Mouse (Mus musculus) megakaryocyte, adult 5-6 weeks (primary cell): ENCODE measurements around the gene Dusp3. TPM values are rescaled to one million over a fixed set of nuclear protein-coding genes. Genes with fewer than 3 reads are reported as not detected.

Source experiments
- ATAC-seq: 2 replicates; pipeline ENCODE4 v1.8.0; 2016; ENCODE audit warnings: mild to moderate bottlenecking, inconsistent platforms; ENCODE audit not compliant: poor library complexity, severe bottlenecking
- total RNA-seq, 2 experiments: library from RNA; stranded (forward) in 1 of 2; stranded (reverse) in 1 of 2; fragments of 153-499, 151-499 nt in 1 of 2; fragments of 221-1000, 200-1000 nt in 1 of 2; gene quantifications; 2 replicates each; pipeline versions ENCODE4 v1.2.3 to v1.2.4; 2015 to 2017

The Dusp3 gene
- total RNA-seq, 2 experiments from 2014 or later: 21.9 to 30.3 TPM

GRCm38 (mm10) chr11:101943055-101943454, 43.8 kb downstream of the Dusp3 start:
- ATAC-seq: no peak

DNA sequence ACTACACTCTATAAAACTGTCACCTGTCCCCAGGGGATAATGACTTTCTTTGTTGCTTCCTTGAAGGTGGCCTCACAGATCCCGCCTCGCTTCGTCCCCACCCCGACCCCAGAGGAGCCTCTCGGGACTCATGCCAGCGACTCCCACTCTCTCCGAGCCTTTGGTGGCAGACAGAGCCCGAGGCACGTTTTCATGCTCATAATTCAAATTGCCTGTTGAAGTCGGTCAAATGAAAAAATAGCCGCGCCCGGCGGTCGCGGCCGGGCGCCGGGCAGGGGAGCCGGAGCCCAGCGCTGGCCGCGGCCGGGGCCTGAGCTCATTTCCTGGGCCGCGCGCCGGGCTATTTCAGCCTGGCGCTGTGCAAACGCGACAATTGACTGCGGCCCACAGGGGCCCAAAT, 49.7 kb downstream of the Dusp3 start:
- ATAC-seq: no peak

GRCm38 (mm10) chr11:101936421-101936820, 50.4 kb downstream of the Dusp3 start:
- no peak for ATAC-seq

- ATAC-seq: no peak
Measured at GRCm38 (mm10) chr11:101935743-101936142, 51.1 kb downstream of the Dusp3 start.

- no peak for ATAC-seq
Measured at GRCm38 (mm10) chr11:101931978-101932377, 54.8 kb downstream of the Dusp3 start.

GRCm38 (mm10) chr11:101928030-101928762, 58.6 kb downstream of the Dusp3 start:
- ATAC-seq: no peak

- no peak for ATAC-seq
Measured at GRCm38 (mm10) chr11:101926951-101927589, 59.7 kb downstream of the Dusp3 start.

DNA sequence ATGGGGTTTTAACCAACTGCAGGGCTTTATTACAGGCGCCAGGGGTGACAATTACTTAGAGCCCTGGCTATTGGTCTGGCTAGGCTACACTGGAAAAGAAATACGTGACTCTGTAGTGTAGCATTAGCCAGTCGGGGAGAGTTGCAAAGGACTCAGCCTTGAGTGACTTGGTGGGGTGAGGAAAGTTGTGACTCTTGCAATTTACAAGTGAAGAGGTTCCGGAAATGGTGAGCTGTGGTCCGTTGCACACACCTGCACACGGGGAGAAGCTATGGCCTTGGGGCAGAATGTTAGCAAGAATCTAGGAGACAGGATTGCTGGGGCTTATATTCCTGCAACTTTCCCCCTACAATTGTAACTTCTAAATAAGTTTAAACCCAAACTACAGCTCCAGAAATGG, 61.2 kb downstream of the Dusp3 start:
- ATAC-seq: no peak

- no peak for ATAC-seq
Measured at GRCm38 (mm10) chr11:101924441-101924976, 62.3 kb downstream of the Dusp3 start.

GRCm38 (mm10) chr11:101923988-101924387, 62.8 kb downstream of the Dusp3 start:
- no peak for ATAC-seq

- ATAC-seq: no peak
Measured at GRCm38 (mm10) chr11:101921361-101921952, 65.4 kb downstream of the Dusp3 start.

Other genes with a start within 250 kb of the Dusp3 start
- not detected in 2 replicates for gene Etv4, start 201.6 kb downstream of the Dusp3 start, total RNA-seq (2015)
- not detected in 2 replicates for gene Etv4, start 201.6 kb downstream of the Dusp3 start, total RNA-seq (2017)
- gene Meox1, start 92.6 kb downstream of the Dusp3 start, total RNA-seq (2015): not detected in 2 replicates
- gene Meox1, start 92.6 kb downstream of the Dusp3 start, total RNA-seq (2017): 0.15 TPM in 1 of 2 replicates, not detected in the other
- not detected in 2 replicates for gene Sost, start 20.0 kb downstream of the Dusp3 start, total RNA-seq (2015)
- gene Sost, start 20.0 kb downstream of the Dusp3 start, total RNA-seq (2017): not detected in 2 replicates
- gene Cfap97d1, start 2.7 kb downstream of the Dusp3 start, total RNA-seq (2015): not detected in 2 replicates
- gene Cfap97d1, start 2.7 kb downstream of the Dusp3 start, total RNA-seq (2017): not detected in 2 replicates
- not detected in 2 replicates for gene Mpp3, start 41.4 kb upstream of the Dusp3 start, total RNA-seq (2015)
- gene Mpp3, start 41.4 kb upstream of the Dusp3 start, total RNA-seq (2017): not detected in 2 replicates
- gene Cd300lg, start 54.5 kb upstream of the Dusp3 start, total RNA-seq (2015): 56.1 and 63.1 TPM in 2 replicates
- 37.9 and 40.4 TPM in 2 replicates for gene Cd300lg, start 54.5 kb upstream of the Dusp3 start, total RNA-seq (2017)
- gene Mpp2, start 101.5 kb upstream of the Dusp3 start, total RNA-seq (2015): 0.02 and 0.57 TPM in 2 replicates
- 0.11 TPM in 1 of 2 replicates, not detected in the other for gene Mpp2, start 101.5 kb upstream of the Dusp3 start, total RNA-seq (2017)
- gene Ppy, start 114.3 kb upstream of the Dusp3 start, total RNA-seq (2015): not detected in 2 replicates
- not detected in 2 replicates for gene Ppy, start 114.3 kb upstream of the Dusp3 start, total RNA-seq (2017)
- not detected in 2 replicates for gene Pyy, start 120.8 kb upstream of the Dusp3 start, total RNA-seq (2015)
- not detected in 2 replicates for gene Pyy, start 120.8 kb upstream of the Dusp3 start, total RNA-seq (2017)
- gene Nags, start 158.5 kb upstream of the Dusp3 start, total RNA-seq (2015): not detected in 2 replicates
- not detected in 2 replicates for gene Nags, start 158.5 kb upstream of the Dusp3 start, total RNA-seq (2017)
- 7.9 and 8.4 TPM in 2 replicates for gene Tmem101, start 169.4 kb upstream of the Dusp3 start, total RNA-seq (2015)
- gene Tmem101, start 169.4 kb upstream of the Dusp3 start, total RNA-seq (2017): 12.5 and 16.3 TPM in 2 replicates
- gene Lsm12, start 198.3 kb upstream of the Dusp3 start, total RNA-seq (2015): 81.3 and 83.9 TPM in 2 replicates
- 43.0 and 46.5 TPM in 2 replicates for gene Lsm12, start 198.3 kb upstream of the Dusp3 start, total RNA-seq (2017)
- 23.4 and 23.8 TPM in 2 replicates for gene G6pc3, start 202.6 kb upstream of the Dusp3 start, total RNA-seq (2015)
- gene G6pc3, start 202.6 kb upstream of the Dusp3 start, total RNA-seq (2017): 14.7 and 19.1 TPM in 2 replicates
- 35.0 and 47.6 TPM in 2 replicates for gene Hdac5, start 243.2 kb upstream of the Dusp3 start, total RNA-seq (2015)
- 36.2 and 36.5 TPM in 2 replicates for gene Hdac5, start 243.2 kb upstream of the Dusp3 start, total RNA-seq (2017)